Mouse (Mus musculus): Measurements from ENCODE around the gene Dab2ip. TPM values are rescaled to one million over a fixed set of nuclear protein-coding genes. Genes with fewer than 3 reads are reported as not detected.

Gene Dab2ip
- total and polyA plus RNA-seq, 3 experiments, result 4.0 to 9.9 TPM; not detected in 1

DNA sequence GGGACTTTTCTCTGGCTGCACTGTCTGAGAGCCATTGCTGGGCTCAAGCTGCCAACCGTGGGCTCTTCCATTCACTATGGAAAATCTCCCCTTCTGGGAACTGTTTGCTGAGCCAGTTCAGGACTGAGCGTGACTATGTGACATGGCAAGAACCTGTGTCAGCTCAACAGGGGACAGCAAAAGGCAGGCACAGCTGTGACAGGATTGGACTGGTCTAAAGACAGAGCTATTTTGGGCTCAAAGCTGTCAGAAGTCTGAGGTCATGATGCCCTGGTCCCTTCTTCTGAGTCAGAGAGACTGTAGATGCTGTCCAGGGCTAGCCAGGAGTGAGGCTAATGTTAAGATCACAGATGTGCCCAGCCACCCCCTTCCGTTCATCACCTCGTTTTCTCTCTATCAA is 5.7 kb downstream of the Dab2ip start:
- H3K9me3 ChIP-seq (replicated peaks; ENCODE audit: insufficient read depth, low read length), result no peaks in the 10 kb centered on the region
- H3K4me1 ChIP-seq (ENCODE audit: control insufficient read depth in 1 of 2, insufficient read depth in 2 of 2, low read length in 2 of 2), result peaks cover 11 to 34% of the 10 kb centered on the region in 2 experiments
- H3K27me3 ChIP-seq (ENCODE audit: control insufficient read depth in 1 of 2, insufficient read depth in 2 of 2, low read length in 2 of 2), result no peaks in the 10 kb centered on the region
- H3K4me3 ChIP-seq (ENCODE audit: control insufficient read depth in 1 of 2, insufficient read depth in 1 of 2, low read depth in 2 of 2, low read length in 2 of 2), result no peak overlapping the region
- DNase-seq (ENCODE audit: low read depth, low spot score), result no peak
- H3K9ac ChIP-seq (ENCODE audit: control insufficient read depth, low read depth, low read length, poor library complexity, severe bottlenecking), result no peak overlapping the region
- H3K36me3 ChIP-seq (ENCODE audit: control insufficient read depth in 1 of 2, insufficient read depth in 2 of 2, low read length in 2 of 2), result peaks cover 0 to 4% of the 10 kb centered on the region in 2 experiments; a peak in 2 of 4 replicates
- H3K79me2 ChIP-seq (ENCODE audit: control insufficient read depth, insufficient read depth, low read length, poor library complexity), result no peaks in the 10 kb centered on the region
- no peak overlapping the region for H3K27ac ChIP-seq (ENCODE audit: control insufficient read depth, low read depth, low read length)
- TF ChIP-seq MAFK (IDR thresholded peaks at IDR 0.05; ENCODE audit: borderline replicate concordance, low read depth, low read length), result no peak
- TF ChIP-seq BHLHE40 (IDR thresholded peaks at IDR 0.05; ENCODE audit: borderline replicate concordance, low read depth, low read length), result no peak
- no peak for TF ChIP-seq CTCF (IDR thresholded peaks at IDR 0.05 in 2 of 3, conservative IDR thresholded peaks at IDR 0.05 in 1 of 3; ENCODE audit: control insufficient read depth in 1 of 3, insufficient read depth in 1 of 3, low read depth in 2 of 3, low read length in 3 of 3, poor library complexity in 1 of 3, severe bottlenecking in 1 of 3)
- no peak for TF ChIP-seq KAT2A (conservative IDR thresholded peaks at IDR 0.05; ENCODE audit: low read depth, low read length)
- no peak for TF ChIP-seq POLR2AphosphoS2 (IDR thresholded peaks at IDR 0.05; ENCODE audit: low read length)
- TF ChIP-seq USF1 (IDR thresholded peaks at IDR 0.05; ENCODE audit: low read depth, low read length), result no peak
- TF ChIP-seq ETS1 (IDR thresholded peaks at IDR 0.05; ENCODE audit: low read depth, low read length), result no peak
- no peak for TF ChIP-seq GABPA (IDR thresholded peaks at IDR 0.05; ENCODE audit: low read depth, low read length)
- no peak for TF ChIP-seq CHD1 (IDR thresholded peaks at IDR 0.05; ENCODE audit: low read depth, low read length)
- no peak for TF ChIP-seq RAD21 (IDR thresholded peaks at IDR 0.05; ENCODE audit: low read depth, low read length)
- no peak for TF ChIP-seq TCF12 (IDR thresholded peaks at IDR 0.05; ENCODE audit: low read depth, low read length)
- TF ChIP-seq SIN3A (IDR thresholded peaks at IDR 0.05; ENCODE audit: low read length), result no peak
- no peak for TF ChIP-seq ZKSCAN1 (IDR thresholded peaks at IDR 0.05; ENCODE audit: low read depth, low read length)
- TF ChIP-seq RCOR1 (IDR thresholded peaks at IDR 0.05; ENCODE audit: low read depth, low read length), result no peak
- TF ChIP-seq UBTF (IDR thresholded peaks at IDR 0.05; ENCODE audit: borderline replicate concordance, insufficient read depth, low read depth, low read length), result no peak
- TF ChIP-seq MAZ (IDR thresholded peaks at IDR 0.05; ENCODE audit: low read depth, low read length), result no peak
- TF ChIP-seq MYB (IDR thresholded peaks at IDR 0.05; ENCODE audit: low read depth, low read length), result no peak
- TF ChIP-seq ZNF384 (IDR thresholded peaks at IDR 0.05; ENCODE audit: low read depth, low read length), result no peak
- no peak for TF ChIP-seq SMC3 (IDR thresholded peaks at IDR 0.05; ENCODE audit: low read depth, low read length)
- TF ChIP-seq GATA1 (IDR thresholded peaks at IDR 0.05; ENCODE audit: low read depth, low read length), result no peak
